Mouse (Mus musculus): Measurements from ENCODE around the gene Gclc.
A peak's percentile ranks its signal among the peaks of the same experiment; 100 is the strongest.
"Not testable (repeated sequence)": the region's sequence is repeated elsewhere in the genome, so short reads cannot be mapped to it uniquely, and the experiment has no call there.

Gclc gene

GRCm38 (mm10) chr9:77748292-77748691, 6.0 kb upstream of the Gclc start:
- DNase-seq: not testable (repeated sequence)

GRCm38 (mm10) chr9:77750133-77751060, 3.9 kb upstream of the Gclc start:
- peak; percentile 94 for DNase-seq

DNA sequence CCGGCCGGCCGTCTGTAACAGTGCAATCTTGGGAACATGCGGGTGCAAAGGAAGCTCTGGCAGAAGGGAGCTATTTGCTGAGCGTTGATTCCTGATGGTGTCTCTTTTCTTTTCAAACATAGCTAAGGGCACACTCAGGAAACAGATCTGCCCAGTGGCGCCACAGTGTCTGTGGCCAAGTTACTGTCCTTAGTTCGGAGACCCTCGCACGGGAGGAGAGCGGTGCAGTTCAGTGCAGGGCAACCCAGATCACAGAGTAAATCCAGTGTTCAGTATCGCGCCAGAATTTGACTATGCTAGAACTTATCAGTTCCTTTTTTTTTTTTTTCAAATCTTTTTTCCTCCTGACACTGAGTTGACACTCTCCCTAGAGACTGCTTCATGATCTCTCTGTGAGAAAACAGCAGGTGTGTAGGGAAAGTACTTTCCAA, 3.2 kb upstream of the Gclc start:
- no peak for DNase-seq

GRCm38 (mm10) chr9:77754728-77755402, 530 bp downstream of the Gclc start:
- peak; percentile 62 for DNase-seq

DNA sequence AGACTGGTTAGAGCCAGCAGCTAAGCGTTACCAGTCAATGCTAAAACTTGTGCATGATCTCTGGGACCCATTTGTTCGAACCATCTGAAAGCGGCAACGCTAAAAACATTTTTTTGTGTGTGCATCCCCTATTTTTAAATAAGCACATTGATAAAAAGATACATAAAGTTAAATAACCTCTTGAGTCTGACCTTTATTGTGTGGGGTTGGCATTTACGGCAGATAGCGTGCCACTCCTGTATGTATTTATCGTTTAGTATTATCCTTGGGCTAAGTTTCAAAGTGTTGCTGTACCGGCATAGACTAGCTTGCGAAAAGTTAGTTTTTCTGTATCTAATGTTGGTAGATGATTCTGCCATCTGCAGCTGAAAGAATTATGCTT, 1.1 kb downstream of the Gclc start:
- DNase-seq: no peak

- DNase-seq: no peak
These were observed 1.7 kb downstream of the Gclc start for GRCm38 (mm10) chr9:77756076-77756475.

- DNase-seq: no peak
These were observed 3.0 kb downstream of the Gclc start for GRCm38 (mm10) chr9:77757331-77757730.

DNA sequence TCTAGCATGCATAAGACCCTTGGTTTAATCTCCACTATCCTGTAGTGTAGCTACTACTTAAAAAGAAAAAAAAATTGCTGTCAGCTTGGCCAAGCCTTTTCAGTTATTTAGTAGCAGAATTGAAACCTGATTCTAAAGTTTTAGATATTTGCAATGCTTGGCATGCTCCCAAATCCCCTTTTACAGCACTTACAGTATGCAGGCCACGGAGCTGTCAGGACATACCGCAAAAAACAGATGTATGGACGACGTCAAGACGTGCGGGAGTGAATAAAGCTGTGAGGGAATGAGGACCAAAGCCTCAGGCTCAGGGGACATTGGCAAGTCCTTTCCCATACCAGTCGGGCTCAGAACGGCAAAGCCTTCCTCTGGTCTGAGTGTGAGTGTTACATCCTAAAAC, 4.1 kb downstream of the Gclc start:
- no peak for DNase-seq

DNA sequence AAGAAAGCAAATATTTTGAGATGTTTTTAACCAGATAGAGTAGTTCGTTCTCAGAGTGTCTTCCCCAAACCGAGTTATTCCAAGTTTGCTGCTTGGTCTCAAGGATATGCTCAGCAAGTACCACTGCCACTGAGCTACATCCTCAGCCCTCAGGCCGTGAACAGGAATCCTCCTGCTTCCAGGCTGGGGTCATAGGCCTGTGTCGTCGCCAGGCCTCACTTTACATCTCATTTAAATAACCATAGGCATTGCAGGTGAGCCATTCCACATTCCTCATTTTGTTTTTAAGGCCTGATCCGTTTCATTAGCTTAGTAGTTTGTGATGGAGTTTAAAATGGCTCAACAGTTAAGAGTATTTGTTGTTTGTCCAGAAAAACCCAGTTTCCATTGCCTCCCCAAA, 4.8 kb downstream of the Gclc start:
- DNase-seq: no peak

DNA sequence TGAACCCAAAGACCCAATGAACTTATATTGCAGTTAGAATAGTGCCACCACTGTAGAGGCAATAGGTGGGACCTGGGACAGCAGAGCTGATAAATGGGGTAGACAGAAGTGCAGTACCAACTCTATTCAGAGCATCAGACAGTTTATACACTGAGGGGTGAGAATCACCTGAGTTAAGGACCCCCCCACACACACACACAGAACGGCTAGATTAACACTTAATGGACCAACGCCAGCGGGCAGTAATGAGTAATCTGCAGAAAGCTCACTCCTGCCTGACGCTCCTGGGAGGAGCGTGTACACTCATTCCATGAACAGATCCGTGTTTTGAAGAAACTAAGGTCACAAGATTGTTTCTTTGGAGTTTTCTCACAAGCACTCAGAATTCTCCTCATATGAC, 5.4 kb downstream of the Gclc start:
- no peak for DNase-seq

DNA sequence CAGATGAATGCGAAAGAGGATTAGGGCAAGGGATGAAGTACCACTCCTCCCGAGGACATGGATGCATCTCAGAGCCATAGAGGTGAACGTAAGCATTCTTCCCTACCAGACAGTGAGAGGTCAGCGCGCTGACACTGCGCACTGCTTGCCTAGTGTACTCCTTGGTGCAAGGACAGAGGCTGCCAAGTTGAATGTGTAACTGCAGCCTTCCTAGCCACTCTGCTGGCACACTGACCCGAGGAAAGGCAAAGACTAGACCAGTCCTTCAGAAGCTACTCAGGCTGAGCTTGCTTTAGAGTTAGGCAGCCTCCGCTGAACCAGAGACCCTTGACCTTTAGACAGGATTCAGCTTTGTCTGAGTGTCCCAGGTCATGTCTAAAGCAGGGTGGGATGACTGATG, 11.9 kb downstream of the Gclc start:
- no peak for DNase-seq

DNA sequence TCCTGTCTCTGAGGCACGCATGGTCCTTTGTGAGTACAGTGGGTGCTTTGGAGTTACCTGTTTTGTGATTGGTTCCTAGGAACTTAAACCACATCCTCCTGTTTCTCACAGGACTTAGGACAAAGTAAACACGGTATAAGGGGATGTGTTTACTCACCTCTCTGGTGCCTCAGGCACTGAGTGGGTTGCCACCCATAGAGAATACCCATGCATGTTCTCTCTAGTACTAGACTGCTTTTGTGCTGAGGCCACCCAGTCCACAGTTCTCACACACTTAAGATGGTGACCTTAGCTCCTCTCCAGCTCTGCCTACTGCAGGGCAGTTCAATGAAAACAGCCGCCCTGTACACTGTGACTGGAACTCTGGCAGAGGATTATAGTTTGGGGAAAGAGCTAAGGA, 12.4 kb downstream of the Gclc start:
- DNase-seq: no peak

GRCm38 (mm10) chr9:77770909-77771308, 16.6 kb downstream of the Gclc start:
- no peak for DNase-seq

- DNase-seq: no peak
These were observed 17.0 kb downstream of the Gclc start for GRCm38 (mm10) chr9:77771330-77771729.

- DNase-seq: no peak
These were observed 17.5 kb downstream of the Gclc start for GRCm38 (mm10) chr9:77771765-77772383.

DNA sequence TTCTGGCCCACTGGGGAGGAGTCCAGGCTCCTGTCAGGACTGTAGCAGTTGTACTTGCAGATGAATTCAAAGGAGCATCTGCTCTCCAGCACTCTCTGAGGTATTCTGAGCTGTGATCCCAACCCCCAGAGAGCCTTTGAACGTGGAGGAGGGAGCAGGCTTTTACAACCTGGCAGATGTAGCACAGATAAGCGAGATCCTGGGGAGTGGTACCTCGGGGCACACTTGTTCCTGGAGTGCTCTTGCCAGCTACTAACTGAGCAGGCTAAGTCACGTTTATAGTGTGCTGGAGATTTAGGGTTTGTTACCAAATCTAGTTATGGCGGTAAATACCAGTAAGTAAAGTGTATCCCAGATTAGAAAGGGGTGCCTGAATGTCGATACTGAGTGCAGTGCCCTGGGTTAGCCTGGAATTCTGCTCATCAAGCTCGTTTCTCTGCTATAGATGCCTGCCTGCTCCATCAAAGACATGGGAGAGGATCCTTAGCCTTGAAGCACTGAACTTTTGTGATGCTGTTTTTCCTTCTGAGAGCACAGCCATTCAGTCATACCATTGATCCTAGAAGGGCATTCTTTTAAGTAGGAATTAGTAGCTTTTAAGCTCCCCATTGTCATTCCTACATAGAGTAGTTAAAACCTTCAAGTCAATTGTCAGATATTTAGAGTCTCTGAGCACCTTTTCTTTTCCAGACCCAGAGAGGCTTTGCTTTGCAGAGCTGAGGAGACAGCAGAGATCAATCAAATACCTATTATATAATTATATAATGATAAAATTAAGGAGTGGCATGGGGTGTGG, 22.6 kb downstream of the Gclc start:
- DNase-seq: peak; percentile 31

DNA sequence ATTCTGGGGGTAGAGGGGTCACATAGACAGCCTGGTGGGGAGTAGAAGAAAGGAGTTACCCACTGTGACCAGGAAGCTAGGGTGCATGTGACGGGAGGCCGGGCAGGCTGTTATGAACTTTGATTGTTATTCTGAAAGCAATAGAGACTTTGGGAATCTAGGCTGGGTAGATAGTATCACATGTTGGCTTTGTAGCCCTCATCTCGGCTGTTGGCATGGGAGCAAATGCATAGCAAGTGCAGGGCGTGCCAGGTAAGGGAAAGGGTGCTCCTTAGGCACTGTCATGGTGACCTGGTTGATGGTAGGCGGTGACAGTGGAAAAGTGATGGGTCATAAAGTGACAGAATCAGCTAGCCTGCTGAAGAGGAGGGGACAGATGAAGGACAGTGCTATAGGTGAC, 23.3 kb downstream of the Gclc start:
- no peak for DNase-seq

GRCm38 (mm10) chr9:77779711-77780110, 25.4 kb downstream of the Gclc start:
- DNase-seq: no peak

GRCm38 (mm10) chr9:77781453-77782163, 27.3 kb downstream of the Gclc start:
- DNase-seq: peak; percentile 69

- DNase-seq: peak; percentile 85
These were observed 27.9 kb downstream of the Gclc start for GRCm38 (mm10) chr9:77782201-77782600.

DNA sequence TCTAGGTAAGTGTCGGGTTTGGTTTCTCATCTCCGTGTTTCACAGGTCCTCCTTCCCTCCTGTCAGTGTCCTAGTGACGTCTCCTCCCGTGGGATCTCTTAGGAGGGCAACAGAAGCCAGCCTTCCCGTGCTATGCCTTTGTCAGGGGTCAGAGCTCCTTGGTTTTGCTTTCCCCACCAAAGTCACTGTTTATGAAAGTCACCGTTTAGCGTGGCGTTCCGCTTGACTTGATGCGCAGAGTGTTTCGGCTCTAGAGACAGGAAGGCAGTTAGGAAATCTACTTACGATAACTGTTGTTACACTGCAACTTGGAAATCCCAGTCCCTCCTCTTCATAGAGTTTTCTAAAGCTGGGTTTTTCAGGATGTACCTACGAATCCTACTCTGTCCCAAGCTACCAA, 28.7 kb downstream of the Gclc start:
- DNase-seq: peak; percentile 46

- no peak for DNase-seq
These were observed 31.1 kb downstream of the Gclc start for GRCm38 (mm10) chr9:77785466-77785865.

Data from kidney, adult 11 months (tissue).